In genomic region chrX:102478481-102478880, GRCm38 (mm10) we compare ENCODE assay signal across 10 mouse cellular contexts.
"Had no signal": no experiment of that assay in that cellular context is flagged by ENCODE, and none has a peak within 500 bp of the region (broad histone marks: within the 10 kb centered on the region; RNA-seq: fewer than 3 reads in every experiment).

No protein-coding gene starts in this region.

- H3K27me3 ChIP-seq: limb, embryonic 13.5 days had no signal

- H3K9me3 ChIP-seq: limb, embryonic 13.5 days; midbrain, embryonic 13.5 days had no signal

- H3K4me1 ChIP-seq: limb, embryonic 13.5 days; midbrain, embryonic 13.5 days had no signal

- H3K9ac ChIP-seq: limb, embryonic 13.5 days; liver, embryonic 14.5 days; midbrain, embryonic 13.5 days had no signal

- H3K27ac ChIP-seq: limb, embryonic 13.5 days; liver, embryonic 14.5 days; macrophage; midbrain, embryonic 13.5 days had no signal

- DNase-seq: kidney, adult 11 months; left cerebral cortex, postnatal 4 days; lung, adult 2 months; right cerebral cortex, postnatal 25 days; thymus, postnatal 36 days had no signal

- H3K4me2 ChIP-seq: limb, embryonic 13.5 days; midbrain, embryonic 13.5 days had no signal

- H3K36me3 ChIP-seq: midbrain, embryonic 13.5 days had no signal

- H3K4me3 ChIP-seq: limb, embryonic 13.5 days; midbrain, embryonic 13.5 days had no signal

- ATAC-seq: lung, postnatal 0 days; midbrain, embryonic 13.5 days had no signal
